22 mouse cellular contexts compared by ENCODE assay signal in the genomic region with DNA sequence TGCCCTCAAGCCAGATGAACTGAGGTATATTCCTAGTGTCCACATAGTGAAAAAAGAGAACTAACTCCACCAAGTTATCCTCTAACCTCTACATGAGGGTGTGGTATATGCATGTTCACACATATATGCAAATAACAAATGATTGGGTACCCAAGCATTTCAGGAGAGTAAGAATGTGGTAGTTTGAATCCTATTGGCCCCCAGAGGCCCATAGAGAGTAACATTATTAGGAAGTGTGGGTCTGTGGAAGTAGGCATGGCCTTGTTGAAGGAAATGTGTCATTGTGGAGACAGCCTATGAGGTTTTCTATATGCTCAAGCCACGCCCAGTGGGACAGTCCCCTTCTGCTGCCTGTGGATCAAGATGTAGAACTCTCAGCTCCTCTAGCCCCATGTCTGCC.
A peak's percentile ranks its signal among the peaks of the same experiment; 100 is the strongest.
DNase-seq lines count a peak whose midpoint lies in the region; ATAC-seq and TF ChIP-seq lines count a peak whose summit lies in the region.
"Had no signal": no experiment of that assay in that cellular context is flagged by ENCODE, and none has a peak within 500 bp of the region (broad histone marks: within the 10 kb centered on the region; RNA-seq: fewer than 3 reads in every experiment).

No protein-coding gene starts in this region.

- WGBS in lung, embryonic 16.5 days = 91% methylated on average over 1 of the region's 1 CpGs
- WGBS in lung, adult 2 months = 87% methylated on average over 1 of the region's 1 CpGs
- WGBS in midbrain, embryonic 16.5 days = 70% methylated on average over 1 of the region's 1 CpGs

- H3K4me2 ChIP-seq in lung, embryonic 16.5 days (ENCODE audit: low read depth, low read length) = no peak overlapping the region
- no peak overlapping the region for H3K4me2 ChIP-seq in CH12.LX (ENCODE audit: insufficient read depth, low read depth, poor library complexity, severe bottlenecking)
- no peak overlapping the region for H3K4me2 ChIP-seq in midbrain, embryonic 16.5 days (ENCODE audit: low read length)
- H3K4me2 ChIP-seq: embryonic facial prominence, embryonic 12.5 days; embryonic facial prominence, embryonic 15.5 days; forebrain, embryonic 12.5 days; forebrain, embryonic 15.5 days; heart, embryonic 11.5 days; hindbrain, embryonic 12.5 days; hindbrain, embryonic 15.5 days had no signal

- ATAC-seq in lung, embryonic 16.5 days (ENCODE audit: low read depth) = no peak
- no peak for ATAC-seq in midbrain, embryonic 16.5 days
- ATAC-seq: forebrain, embryonic 15.5 days had no signal

- dilution Hi-C loops in CH12.LX (cut with MboI; ENCODE audit: extremely low pct_ligation_motif_present, extremely low pct_unique_long_range_greater_than_20kb, low sequenced_read_pairs) = no loop called here

- H3K27ac ChIP-seq in lung, embryonic 16.5 days (ENCODE audit: low read length) = peak overlapping the region; percentile 57
- H3K27ac ChIP-seq in CH12.LX (ENCODE audit: insufficient read depth, low read depth) = no peak overlapping the region
- no peak overlapping the region for H3K27ac ChIP-seq in midbrain, embryonic 16.5 days (ENCODE audit: low read length)
- H3K27ac ChIP-seq: embryonic facial prominence, embryonic 12.5 days; embryonic facial prominence, embryonic 15.5 days; forebrain, embryonic 12.5 days; forebrain, embryonic 15.5 days; hindbrain, embryonic 12.5 days; hindbrain, embryonic 15.5 days had no signal

- H3K36me3 ChIP-seq in lung, embryonic 16.5 days (ENCODE audit: control insufficient read depth, insufficient read depth, low read length) = no peaks in the 10 kb centered on the region
- no peaks in the 10 kb centered on the region for H3K36me3 ChIP-seq in CH12.LX (replicated peaks in 1 of 2; ENCODE audit: control insufficient read depth in 1 of 2, insufficient read depth in 1 of 2, low read length in 1 of 2)
- H3K36me3 ChIP-seq in splenic B cell, adult 2 months (ENCODE audit: control insufficient read depth, insufficient read depth, low read length, poor library complexity, severe bottlenecking) = no peaks in the 10 kb centered on the region
- no peaks in the 10 kb centered on the region for H3K36me3 ChIP-seq in midbrain, embryonic 16.5 days (ENCODE audit: control insufficient read depth, insufficient read depth, low read length)
- H3K36me3 ChIP-seq: embryonic facial prominence, embryonic 12.5 days; embryonic facial prominence, embryonic 15.5 days; forebrain, embryonic 12.5 days; forebrain, embryonic 15.5 days; G1E; hindbrain, embryonic 12.5 days; hindbrain, embryonic 15.5 days had no signal

- TF ChIP-seq POLR2A in lung, adult 2 months (IDR thresholded peaks at IDR 0.05; ENCODE audit: borderline replicate concordance, extremely low read depth, low read depth, low read length) = no peak
- no peak for TF ChIP-seq POLR2A in CH12.LX (IDR thresholded peaks at IDR 0.05; ENCODE audit: low read depth, low read length)

- H3K79me2 ChIP-seq in CH12.LX (replicated peaks; ENCODE audit: control insufficient read depth, extremely low read depth, insufficient read depth, poor library complexity, severe bottlenecking) = no peaks in the 10 kb centered on the region

- TF ChIP-seq RAD21 in CH12.LX (IDR thresholded peaks at IDR 0.05; ENCODE audit: low read depth, low read length) = no peak

- H3K4me1 ChIP-seq in lung, embryonic 16.5 days (replicated peaks; ENCODE audit: control insufficient read depth, insufficient read depth, low read length) = peaks cover 2% of the 10 kb centered on the region; the same call in 1 of the 2 replicates
- peaks cover 3% of the 10 kb centered on the region; the same call in 1 of the 2 replicates for H3K4me1 ChIP-seq in lung, adult 2 months (ENCODE audit: control insufficient read depth, insufficient read depth, low read length)
- H3K4me1 ChIP-seq in CH12.LX (ENCODE audit: control insufficient read depth in 1 of 2, insufficient read depth in 2 of 2) = peaks cover 0 to 5% of the 10 kb centered on the region in 2 experiments; a peak in 1 of 4 replicates
- no peaks in the 10 kb centered on the region for H3K4me1 ChIP-seq in midbrain, embryonic 16.5 days (ENCODE audit: control insufficient read depth, insufficient read depth, low read length)
- H3K4me1 ChIP-seq: embryonic facial prominence, embryonic 12.5 days; embryonic facial prominence, embryonic 15.5 days; forebrain, embryonic 12.5 days; forebrain, embryonic 15.5 days; hindbrain, embryonic 12.5 days; hindbrain, embryonic 15.5 days had no signal

- H3K27me3 ChIP-seq in lung, embryonic 16.5 days (ENCODE audit: control insufficient read depth, insufficient read depth, low read depth, low read length) = no peaks in the 10 kb centered on the region
- no peaks in the 10 kb centered on the region for H3K27me3 ChIP-seq in CH12.LX (replicated peaks)
- peaks cover 3% of the 10 kb centered on the region; the same call in 1 of the 2 replicates for H3K27me3 ChIP-seq in splenic B cell, adult 2 months (ENCODE audit: control insufficient read depth, insufficient read depth, low read length, poor library complexity, severe bottlenecking)
- no peaks in the 10 kb centered on the region for H3K27me3 ChIP-seq in midbrain, embryonic 16.5 days (ENCODE audit: control insufficient read depth, insufficient read depth, low read depth, low read length)
- H3K27me3 ChIP-seq: embryonic facial prominence, embryonic 12.5 days; embryonic facial prominence, embryonic 15.5 days; forebrain, embryonic 12.5 days; forebrain, embryonic 15.5 days; hindbrain, embryonic 12.5 days; hindbrain, embryonic 15.5 days had no signal

- no peak for DNase-seq in lung, adult 2 months
- DNase-seq in 3T3-L1 (ENCODE audit: low read depth, low spot score) (peak; percentile 38), CH12.LX (ENCODE audit: extremely low read depth) (peak; percentile 10)
- peak; percentile 63 for DNase-seq in splenic B cell, adult 2 months (ENCODE audit: low read depth, low spot score)
- no peak for DNase-seq in yolk sac, embryonic 10.5 days (ENCODE audit: low spot score)
- DNase-seq: adrenal gland, adult 2 months; adrenal gland, postnatal 14 days; cerebellum, adult 11 months; cerebellum, adult 2 months; cerebellum, adult 9-11 months; cerebellum, postnatal 25 days; gastrocnemius, postnatal 10 days had no signal

- TF ChIP-seq CTCF in lung, adult 2 months (IDR thresholded peaks at IDR 0.05; ENCODE audit: insufficient read depth, low read length) = no peak
- TF ChIP-seq CTCF in CH12.LX (conservative IDR thresholded peaks at IDR 0.05 in 1 of 2, IDR thresholded peaks at IDR 0.05 in 1 of 2; ENCODE audit: low read depth in 2 of 2, low read length in 2 of 2) = no peak

- no peaks in the 10 kb centered on the region for H3K9me3 ChIP-seq in lung, embryonic 16.5 days (ENCODE audit: control insufficient read depth, low read length)
- no peaks in the 10 kb centered on the region for H3K9me3 ChIP-seq in CH12.LX (replicated peaks; ENCODE audit: low read length)
- H3K9me3 ChIP-seq in midbrain, embryonic 16.5 days (replicated peaks; ENCODE audit: control insufficient read depth, low read length, poor library complexity, severe bottlenecking) = no peaks in the 10 kb centered on the region
- H3K9me3 ChIP-seq: embryonic facial prominence, embryonic 12.5 days; embryonic facial prominence, embryonic 15.5 days; forebrain, embryonic 12.5 days; forebrain, embryonic 15.5 days; hindbrain, embryonic 12.5 days had no signal

- in situ Hi-C loops in CH12.LX (cut with MboI; ENCODE audit: low pct_ligation_motif_present, low pct_unique_long_range_greater_than_20kb, low sequenced_read_pairs) = no loop called here

- no peak overlapping the region for H3K4me3 ChIP-seq in lung, embryonic 16.5 days (ENCODE audit: low read length)
- no peak overlapping the region for H3K4me3 ChIP-seq in lung, adult 2 months (replicated peaks; ENCODE audit: extremely low read depth, low read depth, low read length)
- H3K4me3 ChIP-seq in CH12.LX (replicated peaks in 1 of 3; ENCODE audit: low read depth in 2 of 3, low read length in 2 of 3, poor library complexity in 1 of 3) = no peak overlapping the region
- no peak overlapping the region for H3K4me3 ChIP-seq in midbrain, embryonic 16.5 days (ENCODE audit: low read depth, low read length)
- H3K4me3 ChIP-seq: embryonic facial prominence, embryonic 12.5 days; embryonic facial prominence, embryonic 15.5 days; forebrain, embryonic 12.5 days; forebrain, embryonic 15.5 days; hindbrain, embryonic 12.5 days; hindbrain, embryonic 15.5 days had no signal

- no peak overlapping the region for H3K9ac ChIP-seq in lung, embryonic 16.5 days (ENCODE audit: low read length)
- no peak overlapping the region for H3K9ac ChIP-seq in CH12.LX (ENCODE audit: insufficient read depth, low read depth)
- H3K9ac ChIP-seq in midbrain, embryonic 16.5 days (ENCODE audit: low read depth, low read length) = no peak overlapping the region
- H3K9ac ChIP-seq: embryonic facial prominence, embryonic 12.5 days; embryonic facial prominence, embryonic 15.5 days; forebrain, embryonic 12.5 days; forebrain, embryonic 15.5 days; hindbrain, embryonic 12.5 days; hindbrain, embryonic 15.5 days had no signal

- no peak for TF ChIP-seq EP300 in CH12.LX (IDR thresholded peaks at IDR 0.05; ENCODE audit: low read length)

TF ChIP-seq in CH12.LX, 34 proteins besides CTCF, POLR2A, EP300 and RAD21 (continues in another document):
- TF ChIP-seq PAX5 (IDR thresholded peaks at IDR 0.05; ENCODE audit: low read length) = no peak
- TF ChIP-seq MAFK (IDR thresholded peaks at IDR 0.05; ENCODE audit: insufficient replicate concordance, low read length) = no peak
- TF ChIP-seq USF2 (conservative IDR thresholded peaks at IDR 0.05; ENCODE audit: low read depth, low read length) = no peak
- no peak for TF ChIP-seq RCOR1 (conservative IDR thresholded peaks at IDR 0.05; ENCODE audit: low read depth, low read length)
- no peak for TF ChIP-seq SMC3 (IDR thresholded peaks at IDR 0.05; ENCODE audit: low read depth, low read length)
- no peak for TF ChIP-seq TBP (conservative IDR thresholded peaks at IDR 0.05; ENCODE audit: low read depth, low read length)
- no peak for TF ChIP-seq BHLHE40 (IDR thresholded peaks at IDR 0.05; ENCODE audit: low read depth, low read length)
- no peak for TF ChIP-seq CHD2 (IDR thresholded peaks at IDR 0.05; ENCODE audit: low read length)
- TF ChIP-seq SIN3A (IDR thresholded peaks at IDR 0.05; ENCODE audit: low read length) = no peak
- no peak for TF ChIP-seq TCF12 (IDR thresholded peaks at IDR 0.05; ENCODE audit: low read depth, low read length)
- no peak for TF ChIP-seq E2F4 (IDR thresholded peaks at IDR 0.05; ENCODE audit: insufficient replicate concordance, low read depth, low read length)
- no peak for TF ChIP-seq GABPA (IDR thresholded peaks at IDR 0.05; ENCODE audit: insufficient replicate concordance, low read depth, low read length)
- no peak for TF ChIP-seq JUND (conservative IDR thresholded peaks at IDR 0.05; ENCODE audit: low read depth, low read length)
- TF ChIP-seq ZC3H11A (IDR thresholded peaks at IDR 0.05; ENCODE audit: low read depth, low read length) = no peak
- no peak for TF ChIP-seq KAT2A (IDR thresholded peaks at IDR 0.05; ENCODE audit: insufficient replicate concordance, low read length)
- no peak for TF ChIP-seq MYC (IDR thresholded peaks at IDR 0.05; ENCODE audit: low read depth, low read length)
- no peak for TF ChIP-seq POLR2AphosphoS2 (IDR thresholded peaks at IDR 0.05; ENCODE audit: low read depth, low read length)
- TF ChIP-seq MAZ (IDR thresholded peaks at IDR 0.05; ENCODE audit: low read depth, low read length) = no peak

Comparison
In these comparisons a context has a peak if more than half of its experiments do, and no peak if none do; other contexts are left out.
1. DNase-seq: peak in 3T3-L1 (single experiment), CH12.LX (single experiment) and splenic B cell, adult 2 months (single experiment); none in lung, adult 2 months (single experiment) and yolk sac, embryonic 10.5 days (single experiment).